Mouse (Mus musculus): ENCODE results near the gene Ssbp4.

Ssbp4 gene

GRCm38 (mm10) chr8:70607603-70607897 lies 1.1 kb downstream of the Ssbp4 start:
- DNase-seq (ENCODE audit: low read depth) = no peak

GRCm38 (mm10) chr8:70606780-70607602 lies 1.7 kb downstream of the Ssbp4 start:
- DNase-seq (ENCODE audit: low read depth) = no peak

- DNase-seq (ENCODE audit: low read depth) = no peak
Measured at GRCm38 (mm10) chr8:70605871-70606779, 2.5 kb downstream of the Ssbp4 start.

- DNase-seq (ENCODE audit: low read depth) = no peak
Measured at GRCm38 (mm10) chr8:70604558-70604957, 4.1 kb downstream of the Ssbp4 start.

GRCm38 (mm10) chr8:70602139-70602811 lies 6.4 kb downstream of the Ssbp4 start:
- no peak for DNase-seq (ENCODE audit: low read depth)

GRCm38 (mm10) chr8:70601271-70601649 lies 7.4 kb downstream of the Ssbp4 start:
- DNase-seq (ENCODE audit: low read depth) = no peak

- no peak for DNase-seq (ENCODE audit: low read depth)
Measured at GRCm38 (mm10) chr8:70600473-70601270, 8.0 kb downstream of the Ssbp4 start.

GRCm38 (mm10) chr8:70599507-70600290 lies 9.0 kb downstream of the Ssbp4 start:
- DNase-seq (ENCODE audit: low read depth) = no peak

GRCm38 (mm10) chr8:70598722-70599121 lies 9.9 kb downstream of the Ssbp4 start:
- DNase-seq (ENCODE audit: low read depth) = no peak

GRCm38 (mm10) chr8:70598283-70598682 lies 10.4 kb downstream of the Ssbp4 start:
- DNase-seq (ENCODE audit: low read depth) = no peak

GRCm38 (mm10) chr8:70597417-70598272 lies 11.0 kb downstream of the Ssbp4 start:
- no peak for DNase-seq (ENCODE audit: low read depth)

- DNase-seq (ENCODE audit: low read depth) = no peak
Measured at GRCm38 (mm10) chr8:70596775-70597416, 11.8 kb downstream of the Ssbp4 start.

- DNase-seq (ENCODE audit: low read depth) = no peak
Measured at GRCm38 (mm10) chr8:70596216-70596615, 12.5 kb downstream of the Ssbp4 start.

GRCm38 (mm10) chr8:70595811-70596210 lies 12.9 kb downstream of the Ssbp4 start:
- DNase-seq (ENCODE audit: low read depth) = no peak

- no peak for DNase-seq (ENCODE audit: low read depth)
Measured at GRCm38 (mm10) chr8:70594621-70595564, 13.8 kb downstream of the Ssbp4 start.

GRCm38 (mm10) chr8:70593961-70594609 lies 14.6 kb downstream of the Ssbp4 start, which contains the start of gene Isyna1:
Gene Isyna1 (plus strand): TSS chr8:70594373.
- peak; percentile 93 for DNase-seq (ENCODE audit: low read depth)

- DNase-seq (ENCODE audit: low read depth) = peak; percentile 18
Measured at GRCm38 (mm10) chr8:70593173-70593572, 15.5 kb downstream of the Ssbp4 start.

GRCm38 (mm10) chr8:70591569-70591968 lies 17.1 kb downstream of the Ssbp4 start:
- DNase-seq (ENCODE audit: low read depth) = no peak
